Mouse (Mus musculus) liver, postnatal 0 days (tissue): Measurements from ENCODE around the gene Chp1. TPM values are rescaled to one million over a fixed set of nuclear protein-coding genes. Genes with fewer than 3 reads are reported as not detected.

Source experiments
- ATAC-seq: fragments of 200-750 bp; cut with Nextera tagmentation; 2 replicates; pipeline ENCODE4 v1.8.0; 2017; ENCODE audit warnings: mild to moderate bottlenecking, moderate library complexity
- DNase-seq: peaks from one replicate; pipeline ENCODE4 v3.0.0-alpha.2; 2016
- H3K27ac ChIP-seq: fragments of 300-500 bp; sonication (generic); 2 replicates; pipeline ENCODE4 v1.5.1; 2014; ENCODE audit warnings: antibody characterized with exemption, moderate library complexity, mild to moderate bottlenecking, low read depth
- H3K27me3 ChIP-seq: fragments of 300-500 bp; sonication (generic); 2 replicates; pipeline ENCODE4 v1.6.1; 2014; ENCODE audit warnings: low read length, control low read depth, mixed read lengths; ENCODE audit not compliant: insufficient read depth
- H3K36me3 ChIP-seq: fragments of 300-500 bp; sonication (generic); replicated peaks from 2 replicates; pipeline ENCODE4 v1.6.1; 2014; ENCODE audit warnings: mild to moderate bottlenecking, control low read depth, low read length, moderate library complexity, mixed read lengths; ENCODE audit not compliant: insufficient read depth
- H3K4me1 ChIP-seq: fragments of 300-500 bp; sonication (generic); 2 replicates; pipeline ENCODE4 v1.6.1; 2014; ENCODE audit warnings: antibody characterized with exemption, mild to moderate bottlenecking, control low read depth; ENCODE audit not compliant: insufficient read depth
- H3K4me2 ChIP-seq: fragments of 300-500 bp; sonication (generic); 2 replicates; pipeline ENCODE4 v1.6.1; 2014; ENCODE audit warnings: low read depth, mild to moderate bottlenecking, low read length, moderate library complexity, mixed read lengths
- H3K4me3 ChIP-seq: fragments of 300-500 bp; sonication (generic); 2 replicates; pipeline ENCODE4 v1.5.1; 2014; ENCODE audit warnings: low read depth, low read length
- H3K9ac ChIP-seq: fragments of 300-500 bp; sonication (generic); replicated peaks from 2 replicates; pipeline ENCODE4 v1.6.1; 2014; ENCODE audit warnings: mild to moderate bottlenecking, moderate library complexity
- H3K9me3 ChIP-seq: fragments of 300-500 bp; sonication (generic); 2 replicates; pipeline ENCODE4 v1.6.1; 2016; ENCODE audit warnings: mild to moderate bottlenecking, control low read depth, low read length, mixed read lengths
- CTCF ChIP-seq: sonication (generic); IDR thresholded peaks from 2 replicates; pipeline ENCODE4 v1.5.1; 2016; ENCODE audit warnings: antibody characterized with exemption, low read depth
- EP300 ChIP-seq: IDR thresholded peaks from 2 replicates; pipeline ENCODE4 v1.6.1; 2016; ENCODE audit warnings: antibody characterized with exemption, low read depth, mild to moderate bottlenecking
- WGBS: fragments of 180-500 bp; shearing (Covaris S2); extraction: QIAGEN DNeasy Blood & Tissue Kit; methylation state at CpG from one replicate; pipeline ENCODE4 v1.1.7; 2014; ENCODE audit not compliant: insufficient replicate concordance; 5-methylcytosine and 5-hydroxymethylcytosine counted together
- polyA plus RNA-seq: library from polyadenylated mRNA; unstranded; fragments of >200 nt; fragmentation: Nextera tagmentation; extraction: Ambion mirVana; gene quantifications from 2 replicates; pipeline ENCODE4 v1.2.1, GENCODE M21; 2015

Chp1 gene
- polyA plus RNA-seq, 1 experiment from 2014 or later: 146 TPM

- Histone ChIP-seq H3K4me2 (no peak overlapping the region), H3K4me3 (no peak overlapping the region), H3K27ac (no peak overlapping the region), H3K9ac (no peak overlapping the region), H3K27me3 (no peaks in the 10 kb centered on the region), H3K36me3 (no peaks in the 10 kb centered on the region), H3K4me1 (no peaks in the 10 kb centered on the region; the same call in 1 of the 2 replicates), H3K9me3 (no peaks in the 10 kb centered on the region)
- peak; percentile 52 for TF ChIP-seq CTCF
- TF ChIP-seq EP300: no peak
- 80% methylated on average over 3 of the region's 3 CpGs for WGBS
- ATAC-seq: no peak
- peak; percentile 22 for DNase-seq
Observed at GRCm38 (mm10) chr2:119512292-119512691, 35.2 kb upstream of the Chp1 start.

- no peak overlapping the region for H3K4me3 ChIP-seq
- no peak overlapping the region for H3K9ac ChIP-seq
- H3K36me3 ChIP-seq: no peaks in the 10 kb centered on the region
- 51% methylated on average over 3 of the region's 3 CpGs for WGBS
- no peak for ATAC-seq
- no peaks in the 10 kb centered on the region for H3K9me3 ChIP-seq
- no peak for DNase-seq
- TF ChIP-seq EP300 (no peak), CTCF (no peak)
- no peaks in the 10 kb centered on the region; the same call in 1 of the 2 replicates for H3K4me1 ChIP-seq
- H3K27ac ChIP-seq: no peak overlapping the region
- H3K4me2 ChIP-seq: no peak overlapping the region
- no peaks in the 10 kb centered on the region for H3K27me3 ChIP-seq
Observed at GRCm38 (mm10) chr2:119514026-119514522, 33.4 kb upstream of the Chp1 start.

- no peak overlapping the region for H3K4me3 ChIP-seq
- no peaks in the 10 kb centered on the region for H3K27me3 ChIP-seq
- no peaks in the 10 kb centered on the region for H3K36me3 ChIP-seq
- no peak overlapping the region for H3K27ac ChIP-seq
- H3K9me3 ChIP-seq: no peaks in the 10 kb centered on the region
- no peak overlapping the region; the same call in 1 of the 2 replicates for H3K9ac ChIP-seq
- WGBS: 56% methylated on average over 5 of the region's 5 CpGs
- DNase-seq: no peak
- no peak overlapping the region for H3K4me2 ChIP-seq
- no peak for ATAC-seq
- no peaks in the 10 kb centered on the region; the same call in 1 of the 2 replicates for H3K4me1 ChIP-seq
- no peak for TF ChIP-seq CTCF
- no peak for TF ChIP-seq EP300
Observed at GRCm38 (mm10) chr2:119516811-119517210, 30.7 kb upstream of the Chp1 start.

GRCm38 (mm10) chr2:119520550-119520949, 26.9 kb upstream of the Chp1 start:
- no peak overlapping the region for H3K4me3 ChIP-seq
- no peaks in the 10 kb centered on the region for H3K36me3 ChIP-seq
- H3K9ac ChIP-seq: no peak overlapping the region
- ATAC-seq (no peak), DNase-seq (no peak)
- H3K9me3 ChIP-seq: no peaks in the 10 kb centered on the region
- no peak overlapping the region for H3K27ac ChIP-seq
- WGBS: 64% methylated on average over 7 of the region's 7 CpGs
- H3K4me2 ChIP-seq: no peak overlapping the region
- H3K4me1 ChIP-seq: no peaks in the 10 kb centered on the region; the same call in 1 of the 2 replicates
- TF ChIP-seq CTCF: no peak
- TF ChIP-seq EP300: no peak
- H3K27me3 ChIP-seq: no peaks in the 10 kb centered on the region

- no peaks in the 10 kb centered on the region for H3K36me3 ChIP-seq
- no peak overlapping the region for H3K27ac ChIP-seq
- no peak overlapping the region for H3K9ac ChIP-seq
- H3K9me3 ChIP-seq: no peaks in the 10 kb centered on the region
- no peak overlapping the region for H3K4me2 ChIP-seq
- no peak overlapping the region for H3K4me3 ChIP-seq
- ATAC-seq (no peak), DNase-seq (no peak)
- H3K27me3 ChIP-seq: no peaks in the 10 kb centered on the region
- 73% methylated on average over 4 of the region's 4 CpGs for WGBS
- H3K4me1 ChIP-seq: no peaks in the 10 kb centered on the region
- no peak for TF ChIP-seq CTCF
- TF ChIP-seq EP300: no peak
Observed at GRCm38 (mm10) chr2:119523836-119524235, 23.7 kb upstream of the Chp1 start.

GRCm38 (mm10) chr2:119525422-119525821, 22.1 kb upstream of the Chp1 start:
- Histone ChIP-seq H3K9me3 (no peaks in the 10 kb centered on the region), H3K36me3 (no peaks in the 10 kb centered on the region), H3K4me2 (no peak overlapping the region), H3K27ac (no peak overlapping the region), H3K4me1 (no peaks in the 10 kb centered on the region), H3K4me3 (no peak overlapping the region), H3K9ac (no peak overlapping the region), H3K27me3 (no peaks in the 10 kb centered on the region)
- WGBS: 62% methylated on average over 4 of the region's 4 CpGs
- DNase-seq (no peak), ATAC-seq (no peak)
- TF ChIP-seq CTCF (no peak), EP300 (no peak)

- H3K9me3 ChIP-seq: no peaks in the 10 kb centered on the region
- H3K36me3 ChIP-seq: no peaks in the 10 kb centered on the region
- H3K9ac ChIP-seq: no peak overlapping the region
- H3K27me3 ChIP-seq: no peaks in the 10 kb centered on the region
- DNase-seq (no peak), ATAC-seq (no peak)
- H3K4me1 ChIP-seq: no peaks in the 10 kb centered on the region
- TF ChIP-seq EP300 (no peak), CTCF (no peak)
- WGBS: 83% methylated on average over 9 of the region's 9 CpGs
- no peak overlapping the region for H3K4me3 ChIP-seq
- H3K4me2 ChIP-seq: no peak overlapping the region
- H3K27ac ChIP-seq: no peak overlapping the region
Observed at GRCm38 (mm10) chr2:119538802-119539201, 8.7 kb upstream of the Chp1 start.
